Mouse (Mus musculus) lung, embryonic 16.5 days (tissue): Measurements from ENCODE around the gene Toporsl. TPM values are rescaled to one million over a fixed set of nuclear protein-coding genes. Genes with fewer than 3 reads are reported as not detected.
A peak's percentile ranks its signal among the peaks of the same experiment; 100 is the strongest.

Source experiments
- ATAC-seq: fragments of 200-750 bp; cut with Nextera tagmentation; 2 replicates; pipeline ENCODE4 v1.8.0; 2017; ENCODE audit warnings: low read depth, mild to moderate bottlenecking, moderate library complexity
- H3K27ac ChIP-seq: fragments of 300-500 bp; sonication (generic); 2 replicates; pipeline ENCODE4 v1.5.1; 2014; ENCODE audit warnings: mild to moderate bottlenecking, control low read depth, low read length
- H3K27me3 ChIP-seq: fragments of 300-500 bp; sonication (generic); 2 replicates; pipeline ENCODE4 v1.6.1; 2014; ENCODE audit warnings: low read depth, low read length, mixed read lengths; ENCODE audit not compliant: control insufficient read depth, insufficient read depth
- H3K36me3 ChIP-seq: fragments of 300-500 bp; sonication (generic); 2 replicates; pipeline ENCODE4 v1.6.1; 2014; ENCODE audit warnings: low read length; ENCODE audit not compliant: control insufficient read depth, insufficient read depth
- H3K4me1 ChIP-seq: fragments of 300-500 bp; sonication (generic); replicated peaks from 2 replicates; pipeline ENCODE4 v1.6.1; 2014; ENCODE audit warnings: low read length, mixed read lengths; ENCODE audit not compliant: control insufficient read depth, insufficient read depth
- H3K4me2 ChIP-seq: fragments of 300-500 bp; sonication (generic); 2 replicates; pipeline ENCODE4 v1.6.1; 2014; ENCODE audit warnings: low read depth, low read length, control low read depth
- H3K4me3 ChIP-seq: fragments of 300-500 bp; sonication (generic); 2 replicates; pipeline ENCODE4 v1.5.1; 2014; ENCODE audit warnings: mild to moderate bottlenecking, low read length, control low read depth
- H3K9ac ChIP-seq: fragments of 300-500 bp; sonication (generic); 2 replicates; pipeline ENCODE4 v1.6.1; 2014; ENCODE audit warnings: low read length, control low read depth
- H3K9me3 ChIP-seq: fragments of 300-500 bp; sonication (generic); 2 replicates; pipeline ENCODE4 v1.6.1; 2016; ENCODE audit warnings: low read length; ENCODE audit not compliant: control insufficient read depth
- WGBS: fragments of 180-500 bp; shearing (Covaris S2); extraction: QIAGEN DNeasy Blood & Tissue Kit; methylation state at CpG from one replicate; pipeline ENCODE4 v1.1.7; 2014; 5-methylcytosine and 5-hydroxymethylcytosine counted together
- polyA plus RNA-seq: library from polyadenylated mRNA; unstranded; fragments of >200 nt; fragmentation: Nextera tagmentation; extraction: Ambion mirVana; gene quantifications from 2 replicates; pipeline ENCODE4 v1.2.1, GENCODE M21; 2015

Toporsl gene
- polyA plus RNA-seq: not detected in 2 replicates

GRCm38 (mm10) chr4:52595927-52596326 is at the start of gene Toporsl:
Gene Toporsl (plus strand): TSS chr4:52596274.
- ATAC-seq: peak; percentile 47
- WGBS: 36% methylated on average over 2 of the region's 2 CpGs

GRCm38 (mm10) chr4:52557672-52558071 is 38.4 kb upstream of the Toporsl start:
- no peaks in the 10 kb centered on the region for H3K4me1 ChIP-seq
- H3K4me2 ChIP-seq: no peak overlapping the region
- H3K36me3 ChIP-seq: no peaks in the 10 kb centered on the region
- H3K4me3 ChIP-seq: no peak overlapping the region
- no peaks in the 10 kb centered on the region for H3K27me3 ChIP-seq
- no peak overlapping the region for H3K9ac ChIP-seq
- ATAC-seq: no peak
- WGBS: 55% methylated on average over 1 of the region's 1 CpGs
- H3K27ac ChIP-seq: no peak overlapping the region
- no peaks in the 10 kb centered on the region for H3K9me3 ChIP-seq

More at GRCm38 (mm10) chr4:52595927-52596326, at the start of gene Toporsl:
- Histone ChIP-seq H3K27ac (no peak within 1 kb of the TSS), H3K4me2 (no peak within 1 kb of the TSS), H3K9me3 (no peaks in the 10 kb centered on the region), H3K4me1 (no peaks in the 10 kb centered on the region), H3K9ac (no peak within 1 kb of the TSS), H3K27me3 (no peaks in the 10 kb centered on the region), H3K36me3 (no peaks in the 10 kb centered on the region), H3K4me3 (no peak within 1 kb of the TSS)

DNA sequence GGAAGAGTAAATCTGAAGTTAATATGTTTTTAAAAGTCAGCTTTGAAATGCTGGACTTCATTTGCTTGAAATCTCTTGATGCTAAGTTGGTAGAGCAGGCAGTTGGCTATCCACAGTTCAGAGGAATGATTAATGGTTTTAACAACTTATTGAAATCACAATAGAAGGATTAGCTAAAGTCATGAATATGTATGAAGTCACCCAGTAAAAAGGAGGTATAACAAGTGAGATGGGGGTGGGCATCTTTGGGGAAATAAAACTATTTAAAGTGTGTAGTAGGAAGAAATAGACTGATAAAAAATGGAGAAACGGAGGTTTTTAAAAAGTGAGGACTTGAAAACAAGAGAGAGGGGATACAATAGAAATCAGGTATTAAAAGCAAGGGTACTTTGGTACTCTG is 38.0 kb upstream of the Toporsl start:
- no peak overlapping the region for H3K27ac ChIP-seq
- H3K4me1 ChIP-seq: no peaks in the 10 kb centered on the region
- no peaks in the 10 kb centered on the region for H3K27me3 ChIP-seq
- H3K9me3 ChIP-seq: no peaks in the 10 kb centered on the region
- no peak for ATAC-seq
- no peak overlapping the region for H3K9ac ChIP-seq
- no peaks in the 10 kb centered on the region for H3K36me3 ChIP-seq
- H3K4me2 ChIP-seq: no peak overlapping the region
- 67% methylated on average over 1 of the region's 1 CpGs for WGBS
- no peak overlapping the region for H3K4me3 ChIP-seq

- no peak overlapping the region for H3K4me3 ChIP-seq
- no peak overlapping the region for H3K4me2 ChIP-seq
- no peak overlapping the region for H3K9ac ChIP-seq
- H3K9me3 ChIP-seq: no peaks in the 10 kb centered on the region
- H3K36me3 ChIP-seq: no peaks in the 10 kb centered on the region
- H3K4me1 ChIP-seq: no peaks in the 10 kb centered on the region
- no peak overlapping the region for H3K27ac ChIP-seq
- ATAC-seq: no peak
- no peaks in the 10 kb centered on the region for H3K27me3 ChIP-seq
- WGBS: 87% methylated on average over 1 of the region's 1 CpGs
Observed at GRCm38 (mm10) chr4:52563859-52564258, 32.2 kb upstream of the Toporsl start.

DNA sequence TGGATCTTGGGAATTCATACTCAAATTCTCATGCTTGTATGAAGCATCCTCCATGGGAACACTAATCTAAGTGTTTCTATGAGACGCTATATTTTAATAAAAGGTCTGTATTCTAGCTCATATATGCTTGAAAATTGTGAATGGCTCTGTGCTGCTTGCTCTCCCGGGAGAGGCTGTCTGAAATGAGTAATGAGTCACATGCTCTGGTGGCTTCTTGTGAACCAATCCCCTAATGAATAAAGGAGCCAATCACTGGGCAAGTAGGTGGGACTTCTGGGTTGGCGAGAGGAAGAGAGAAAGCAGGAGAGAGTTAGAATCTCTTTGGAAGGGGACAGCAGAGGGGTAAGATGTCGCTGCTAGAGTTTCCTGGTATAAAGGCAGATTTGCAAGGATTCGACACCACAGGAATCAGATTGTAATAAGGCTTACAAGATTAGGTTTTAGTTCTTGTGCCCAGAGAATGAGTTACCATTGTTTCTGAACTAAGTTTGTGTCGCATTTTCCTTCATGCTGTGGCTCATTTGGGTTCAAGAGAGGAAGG is 9.8 kb upstream of the Toporsl start:
- Histone ChIP-seq H3K27me3 (no peaks in the 10 kb centered on the region), H3K4me3 (no peak overlapping the region), H3K36me3 (no peaks in the 10 kb centered on the region), H3K27ac (no peak overlapping the region), H3K9ac (no peak overlapping the region), H3K4me2 (no peak overlapping the region), H3K4me1 (no peaks in the 10 kb centered on the region), H3K9me3 (no peaks in the 10 kb centered on the region)
- ATAC-seq: no peak
- 71% methylated on average over 6 of the region's 6 CpGs for WGBS

DNA sequence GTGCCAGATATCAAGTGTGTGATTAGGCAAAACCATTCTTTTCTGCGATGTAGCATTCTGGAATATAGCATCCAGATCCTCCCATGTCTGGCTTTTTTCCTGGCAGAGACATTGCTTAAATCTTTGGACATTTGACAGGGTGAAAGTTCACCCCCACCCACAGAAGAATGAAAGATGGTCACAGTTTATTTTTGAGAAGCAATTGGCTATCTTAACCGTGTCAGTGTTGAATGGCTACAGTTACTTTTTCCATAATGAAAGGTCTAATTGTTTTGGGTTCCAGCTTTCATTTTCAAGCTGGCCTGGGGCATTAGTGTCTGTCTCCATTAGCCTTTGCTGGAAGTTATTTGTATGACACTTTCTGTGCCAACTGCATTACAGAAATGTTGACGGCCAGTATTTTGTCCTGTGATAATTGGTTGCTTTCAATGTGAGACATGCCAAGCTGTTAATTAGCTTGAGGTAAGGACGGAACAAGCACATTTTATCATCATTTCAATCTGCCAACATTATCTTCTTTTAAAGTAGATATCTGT is 2.2 kb upstream of the Toporsl start:
- 51% methylated on average over 4 of the region's 4 CpGs for WGBS
- Histone ChIP-seq H3K4me1 (no peaks in the 10 kb centered on the region), H3K9ac (no peak overlapping the region), H3K4me2 (no peak overlapping the region), H3K4me3 (no peak overlapping the region), H3K27me3 (no peaks in the 10 kb centered on the region), H3K9me3 (no peaks in the 10 kb centered on the region), H3K27ac (no peak overlapping the region), H3K36me3 (no peaks in the 10 kb centered on the region)
- 0 out of 2 replicates have a peak, but pooled peaks have one; percentile 23 for ATAC-seq

- Histone ChIP-seq H3K4me2 (no peak overlapping the region), H3K36me3 (no peaks in the 10 kb centered on the region), H3K4me1 (no peaks in the 10 kb centered on the region), H3K27me3 (no peaks in the 10 kb centered on the region), H3K9me3 (no peaks in the 10 kb centered on the region), H3K9ac (no peak overlapping the region), H3K4me3 (no peak overlapping the region), H3K27ac (no peak overlapping the region)
- ATAC-seq: no peak
- 86% methylated on average over 13 of the region's 13 CpGs for WGBS
Observed at GRCm38 (mm10) chr4:52594632-52595031, 1.4 kb upstream of the Toporsl start.

- H3K27me3 ChIP-seq: no peaks in the 10 kb centered on the region
- H3K4me1 ChIP-seq: no peaks in the 10 kb centered on the region
- ATAC-seq: no peak
- H3K9me3 ChIP-seq: no peaks in the 10 kb centered on the region
- H3K36me3 ChIP-seq: no peaks in the 10 kb centered on the region
- 74% methylated on average over 7 of the region's 7 CpGs for WGBS
- H3K27ac ChIP-seq: no peak overlapping the region
- no peak overlapping the region for H3K4me3 ChIP-seq
- H3K9ac ChIP-seq: no peak overlapping the region
- no peak overlapping the region for H3K4me2 ChIP-seq
Observed at GRCm38 (mm10) chr4:52598180-52598881, 2.3 kb downstream of the Toporsl start.

- Histone ChIP-seq H3K36me3 (no peaks in the 10 kb centered on the region), H3K4me3 (no peak overlapping the region), H3K27me3 (no peaks in the 10 kb centered on the region), H3K4me1 (no peaks in the 10 kb centered on the region), H3K27ac (no peak overlapping the region), H3K4me2 (no peak overlapping the region), H3K9me3 (no peaks in the 10 kb centered on the region), H3K9ac (no peak overlapping the region)
- ATAC-seq: no peak
- 25% methylated on average over 3 of the region's 3 CpGs for WGBS
Observed at GRCm38 (mm10) chr4:52606923-52607322, 10.8 kb downstream of the Toporsl start.
